Mouse (Mus musculus) thymus, adult 2 months (tissue): ENCODE data around the gene Fam19a4.

Experiments used
- CTCF ChIP-seq: fragments of 200-500 bp; IDR thresholded peaks from 2 replicates; pipeline ENCODE4 v1.5.1; 2012; ENCODE audit warnings: mild to moderate bottlenecking, control low read depth, low read length, moderate library complexity, borderline replicate concordance; ENCODE audit not compliant: control insufficient read depth, poor library complexity, insufficient read depth; ENCODE audit errors: extremely low read depth
- POLR2A ChIP-seq: fragments of 200-500 bp; IDR thresholded peaks from 2 replicates; pipeline ENCODE4 v1.6.1; 2012; ENCODE audit warnings: mild to moderate bottlenecking, low read length, control low read depth, moderate library complexity; ENCODE audit not compliant: control insufficient read depth, poor library complexity, insufficient read depth; ENCODE audit errors: extremely low read depth

- TF ChIP-seq CTCF (no peak), POLR2A (no peak)
Observed at GRCm38 (mm10) chr6:97080016-97080415, 19.8 kb upstream of the Fam19a4 start.
